24 mouse cellular contexts compared by ENCODE assay signal in the genomic region with DNA sequence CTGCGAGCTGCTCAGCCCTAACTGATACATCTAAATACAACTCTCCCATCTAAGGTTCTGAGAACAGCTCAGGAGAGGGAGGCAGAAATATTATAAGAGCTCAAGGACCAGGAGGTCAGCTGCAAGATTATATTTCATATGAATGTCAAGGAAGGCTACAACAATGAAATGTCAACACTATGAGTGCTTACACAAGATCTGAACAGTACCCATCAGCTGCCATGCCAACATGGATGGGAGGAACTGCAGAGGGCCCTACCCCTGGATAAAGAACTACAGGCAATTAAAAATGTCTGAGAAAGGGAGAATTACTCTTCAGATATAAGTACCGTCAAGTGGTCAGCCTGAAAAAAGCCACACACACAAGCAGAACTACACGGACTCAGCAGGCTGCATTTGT. TPM values are rescaled to one million over a fixed set of nuclear protein-coding genes. Genes with fewer than 3 reads are reported as not detected.
DNase-seq lines count a peak whose midpoint lies in the region.
"Had no signal": no experiment of that assay in that cellular context is flagged by ENCODE, and none has a peak within 500 bp of the region (broad histone marks: within the 10 kb centered on the region; RNA-seq: fewer than 3 reads in every experiment).

No protein-coding gene starts in this region.

- peak; percentile 43 for DNase-seq in adrenal gland, postnatal 14 days
- DNase-seq in adrenal gland, postnatal 10 days, result no peak
- DNase-seq in lung, adult 18-20 months, result peak; percentile 46 to 55
- DNase-seq in lung, postnatal 14 days, result no peak
- DNase-seq in testis, postnatal 10 days (ENCODE audit: low spot score), result peak; percentile 5
- no peak for DNase-seq in testis, postnatal 14 days (ENCODE audit: low spot score)
- peak; percentile 46 for DNase-seq in lung, postnatal 36 days
- DNase-seq in urinary bladder, adult 18-20 months (ENCODE audit: low spot score in 2 of 2), result no peak
- DNase-seq: B cell, adult 2 months; cerebellum, adult 11 months; cerebellum, adult 2 months; cerebellum, adult 9-11 months; cerebellum, postnatal 25 days; forebrain, postnatal 0 days; gastrocnemius, adult 2 months; gastrocnemius, postnatal 14 days; heart, adult 18-20 months; heart, postnatal 10 days; heart, postnatal 4 days had no signal

RNA-seq across cellular contexts. Expression of gene Dusp11, which starts 3.9 kb away (rescaled TPM):
- total RNA-seq in adrenal gland, postnatal 14 days (2021), result 115 and 124 TPM in 2 replicates
- 10 to 100 TPM; 83.7 to 91.8 TPM for total RNA-seq in adrenal gland, postnatal 10 days (2021)

RNA-seq across cellular contexts. Expression of gene Nat8f1, which starts 42.1 kb away (rescaled TPM):
- 23.5 and 47.2 TPM in 2 replicates for total RNA-seq in adrenal gland, postnatal 14 days (2021)
- total RNA-seq in adrenal gland, postnatal 10 days (2021), result 10 to 100 TPM; 21.7 to 24.6 TPM

RNA-seq across cellular contexts. Expression of gene Tprkb, which starts 45.9 kb away (rescaled TPM):
- total RNA-seq in adrenal gland, postnatal 14 days (2021), result 41.9 and 43.1 TPM in 2 replicates
- total RNA-seq in adrenal gland, postnatal 10 days (2021), result 10 to 100 TPM; 36.5 to 48.1 TPM

RNA-seq across cellular contexts. Expression of gene Nat8f4, which starts 52.9 kb away (rescaled TPM):
- 6.1 and 7.9 TPM in 2 replicates for total RNA-seq in adrenal gland, postnatal 14 days (2021)
- 1 to 10 TPM; 6.1 to 9.9 TPM for total RNA-seq in adrenal gland, postnatal 10 days (2021)

RNA-seq across cellular contexts. Expression of gene Figla, which starts 58.4 kb away (rescaled TPM):
- not detected in 2 replicates for total RNA-seq in adrenal gland, postnatal 14 days (2021)
- not detected for total RNA-seq in adrenal gland, postnatal 10 days (2021)
- total RNA-seq: adrenal gland, adult 18-20 months; CH12.LX; common myeloid progenitor, adult 5-6 weeks; forebrain, postnatal 0 days; G1E; gastrocnemius, adult 2 months; gastrocnemius, postnatal 14 days; gastrocnemius, postnatal 4 days; heart, adult 18-20 months; heart, postnatal 10 days; heart, postnatal 4 days had no signal

Comparison
In these comparisons a context has a peak if more than half of its experiments do, and no peak if none do; other contexts are left out.
1. DNase-seq: peak in adrenal gland, postnatal 14 days (single experiment), lung, adult 18-20 months (2 of 2), testis, postnatal 10 days (single experiment) and lung, postnatal 36 days (single experiment); none in adrenal gland, postnatal 10 days (single experiment), lung, postnatal 14 days (single experiment), testis, postnatal 14 days (single experiment) and urinary bladder, adult 18-20 months (0 of 2).